Mouse (Mus musculus) forelimb bud, embryonic 11.5 days (tissue): ENCODE measurements around the gene Scgb1a1.
"Not testable (repeated sequence)": the region's sequence is repeated elsewhere in the genome, so short reads cannot be mapped to it uniquely, and the experiment has no call there.

Experiments used
- DNase-seq: peaks from one replicate; pipeline ENCODE4 v3.0.0-alpha.2; 2012; ENCODE audit warnings: low read depth, low spot score

Scgb1a1 gene

GRCm38 (mm10) chr19:9067292-9067691 is 20.5 kb downstream of the Scgb1a1 start:
- DNase-seq: no peak

DNA sequence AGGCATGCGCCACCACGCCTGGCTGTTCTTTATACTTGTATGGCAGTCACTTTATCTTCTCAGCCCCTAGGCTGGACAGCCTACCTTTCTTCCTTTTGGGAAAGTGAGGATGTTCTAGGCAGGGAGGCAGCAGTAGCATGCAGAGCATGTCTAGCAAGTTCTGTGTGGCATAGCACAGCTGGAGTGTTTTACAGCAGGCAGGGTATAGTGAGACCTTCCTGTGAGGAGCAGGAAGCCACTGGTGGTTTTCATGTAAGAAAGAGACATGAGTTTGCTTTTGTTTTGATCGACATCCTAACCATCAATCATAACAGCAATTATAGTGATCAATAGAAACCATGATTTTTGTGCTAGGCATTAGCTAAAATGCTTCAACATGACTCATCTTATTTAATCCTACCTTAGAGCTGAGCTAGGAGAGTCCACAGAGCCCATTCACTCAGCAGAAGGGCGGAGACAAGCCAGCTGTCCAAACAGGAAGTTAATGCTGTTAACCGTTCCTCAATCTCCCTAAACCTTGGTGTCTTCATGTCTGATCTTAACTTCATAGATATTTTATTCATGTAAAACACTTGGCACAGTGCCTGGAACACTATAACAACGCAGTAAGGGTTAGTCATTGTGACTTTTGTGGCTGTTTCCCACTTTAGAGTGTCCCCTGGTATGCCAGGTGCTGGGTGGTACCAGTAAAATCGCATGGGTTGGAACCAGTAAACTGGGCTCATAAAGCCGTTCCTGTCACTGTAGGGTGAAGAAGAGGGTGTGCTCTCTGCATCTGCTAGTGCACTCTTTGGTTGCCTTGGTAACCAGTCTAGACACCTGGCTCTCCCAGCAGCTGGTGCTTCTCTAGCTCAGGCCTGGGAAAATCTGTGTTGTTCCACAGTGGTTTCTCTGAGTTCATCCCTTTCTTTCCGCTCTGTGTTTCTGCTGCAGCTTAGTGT is 21.9 kb downstream of the Scgb1a1 start:
- peak; percentile 52 for DNase-seq

GRCm38 (mm10) chr19:9063831-9064230 is 23.9 kb downstream of the Scgb1a1 start:
- no peak for DNase-seq

DNA sequence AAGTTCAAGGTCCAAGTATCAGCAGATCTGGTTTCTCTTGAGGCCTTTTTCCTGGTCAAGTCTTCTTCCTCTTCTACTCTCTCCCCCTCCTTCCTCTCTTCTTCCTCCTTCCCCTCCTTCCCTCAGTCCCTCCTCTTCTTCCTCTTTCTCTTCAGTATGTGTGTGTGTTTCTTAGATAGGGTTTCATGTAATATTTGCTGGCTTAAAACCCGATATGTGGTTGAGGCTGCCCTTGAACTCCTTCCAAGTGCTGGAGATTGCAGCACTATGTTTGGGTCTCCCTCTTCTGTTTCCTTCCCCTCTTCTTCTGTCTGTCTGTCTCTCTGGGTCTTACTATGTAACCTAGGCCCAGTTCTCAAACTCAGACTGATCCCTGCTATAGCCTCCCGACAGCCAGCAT is 24.9 kb downstream of the Scgb1a1 start:
- no peak for DNase-seq

DNA sequence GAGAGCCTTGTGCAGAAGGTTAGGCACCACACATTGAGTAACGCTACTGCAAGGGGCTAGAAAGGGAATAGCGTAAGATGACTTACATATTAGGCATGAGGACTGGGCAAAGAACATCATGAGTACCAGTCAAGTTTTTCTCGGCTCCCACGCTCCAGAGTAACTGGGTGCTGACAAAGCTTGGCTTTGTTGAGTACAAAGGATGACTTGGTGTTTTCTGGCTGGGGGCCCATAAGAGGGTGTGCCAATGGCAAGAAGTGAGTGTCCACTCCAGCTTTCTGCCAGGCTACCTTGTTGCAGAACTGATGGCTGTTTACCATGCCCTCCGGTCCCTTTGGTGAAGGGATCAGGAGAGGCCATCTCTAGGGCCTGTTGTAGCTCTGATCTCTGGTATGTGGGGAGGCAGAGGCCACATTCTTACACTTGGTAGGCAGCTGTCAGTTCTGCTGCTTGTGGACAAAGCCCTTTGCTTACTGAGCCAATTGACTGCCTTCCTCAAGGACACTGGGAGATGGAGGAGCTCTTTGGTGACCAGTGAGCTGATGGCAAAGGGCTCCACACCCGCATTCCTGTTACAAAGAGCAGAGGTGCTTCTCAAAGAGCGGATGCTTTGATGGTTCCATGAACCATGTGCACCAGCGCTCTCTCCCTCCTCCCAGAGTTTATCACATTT is 26.4 kb downstream of the Scgb1a1 start:
- no peak for DNase-seq

- no peak for DNase-seq
Observed at GRCm38 (mm10) chr19:9060103-9060502, 27.7 kb downstream of the Scgb1a1 start.

DNA sequence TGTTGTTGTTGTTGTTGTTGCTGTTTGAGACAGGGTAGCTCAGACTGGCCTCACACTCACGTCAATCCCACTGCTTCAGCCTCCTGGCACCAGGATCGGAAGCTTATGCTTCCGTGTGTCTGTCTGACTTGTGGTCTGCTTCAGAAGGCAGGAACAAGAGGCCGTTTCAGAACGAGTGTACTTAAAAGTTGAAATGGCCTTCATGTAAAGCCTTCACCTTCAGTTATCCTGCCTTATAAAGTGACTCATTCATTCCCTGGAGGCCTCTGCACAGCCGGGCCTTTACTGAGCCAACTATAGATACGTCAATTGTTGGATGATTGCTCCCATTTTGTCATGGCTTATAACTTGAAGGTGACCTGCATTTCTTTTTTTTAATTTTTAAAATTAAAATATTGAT is 28.4 kb downstream of the Scgb1a1 start:
- DNase-seq: no peak

- no peak for DNase-seq
Observed at GRCm38 (mm10) chr19:9058944-9059343, 28.8 kb downstream of the Scgb1a1 start.

- DNase-seq: no peak
Observed at GRCm38 (mm10) chr19:9058331-9058884, 29.4 kb downstream of the Scgb1a1 start.

- no peak for DNase-seq
Observed at GRCm38 (mm10) chr19:9057679-9058078, 30.1 kb downstream of the Scgb1a1 start.

- no peak for DNase-seq
Observed at GRCm38 (mm10) chr19:9055703-9056355, 31.9 kb downstream of the Scgb1a1 start.

GRCm38 (mm10) chr19:9055153-9055552 is 32.6 kb downstream of the Scgb1a1 start:
- DNase-seq: no peak

DNA sequence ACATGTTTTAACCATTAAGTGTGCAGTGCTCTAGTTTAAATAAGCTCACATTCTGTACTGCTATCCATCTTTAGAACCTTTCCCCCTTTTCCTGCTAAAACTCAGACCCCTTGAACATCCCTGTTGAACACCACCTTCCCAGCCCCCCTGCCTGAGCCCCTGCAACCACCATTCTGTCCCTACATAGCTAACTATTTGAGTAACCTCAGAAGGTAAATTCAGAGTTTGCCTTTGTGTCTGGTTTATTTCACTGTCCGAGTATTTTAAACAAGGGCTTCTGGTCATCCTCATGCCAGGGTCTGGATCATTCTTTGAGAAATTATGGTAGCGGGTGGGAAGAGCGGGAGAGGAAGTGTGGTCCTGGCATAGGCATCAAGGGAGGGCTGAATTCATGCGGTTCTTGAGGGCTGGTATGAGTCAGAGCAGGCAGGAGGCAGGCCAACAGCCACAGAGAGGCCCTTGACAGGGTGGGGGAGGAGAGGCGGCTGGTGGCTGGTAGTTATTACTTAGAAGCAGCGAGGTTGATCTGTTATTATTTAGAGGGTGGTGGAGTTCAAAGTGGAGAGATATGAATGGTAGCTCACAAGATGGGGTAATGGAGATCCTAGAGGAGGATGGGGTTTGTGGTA is 34.8 kb downstream of the Scgb1a1 start:
- DNase-seq: peak; percentile 21

GRCm38 (mm10) chr19:9051985-9052384 is 35.8 kb downstream of the Scgb1a1 start:
- DNase-seq: not testable (repeated sequence)

DNA sequence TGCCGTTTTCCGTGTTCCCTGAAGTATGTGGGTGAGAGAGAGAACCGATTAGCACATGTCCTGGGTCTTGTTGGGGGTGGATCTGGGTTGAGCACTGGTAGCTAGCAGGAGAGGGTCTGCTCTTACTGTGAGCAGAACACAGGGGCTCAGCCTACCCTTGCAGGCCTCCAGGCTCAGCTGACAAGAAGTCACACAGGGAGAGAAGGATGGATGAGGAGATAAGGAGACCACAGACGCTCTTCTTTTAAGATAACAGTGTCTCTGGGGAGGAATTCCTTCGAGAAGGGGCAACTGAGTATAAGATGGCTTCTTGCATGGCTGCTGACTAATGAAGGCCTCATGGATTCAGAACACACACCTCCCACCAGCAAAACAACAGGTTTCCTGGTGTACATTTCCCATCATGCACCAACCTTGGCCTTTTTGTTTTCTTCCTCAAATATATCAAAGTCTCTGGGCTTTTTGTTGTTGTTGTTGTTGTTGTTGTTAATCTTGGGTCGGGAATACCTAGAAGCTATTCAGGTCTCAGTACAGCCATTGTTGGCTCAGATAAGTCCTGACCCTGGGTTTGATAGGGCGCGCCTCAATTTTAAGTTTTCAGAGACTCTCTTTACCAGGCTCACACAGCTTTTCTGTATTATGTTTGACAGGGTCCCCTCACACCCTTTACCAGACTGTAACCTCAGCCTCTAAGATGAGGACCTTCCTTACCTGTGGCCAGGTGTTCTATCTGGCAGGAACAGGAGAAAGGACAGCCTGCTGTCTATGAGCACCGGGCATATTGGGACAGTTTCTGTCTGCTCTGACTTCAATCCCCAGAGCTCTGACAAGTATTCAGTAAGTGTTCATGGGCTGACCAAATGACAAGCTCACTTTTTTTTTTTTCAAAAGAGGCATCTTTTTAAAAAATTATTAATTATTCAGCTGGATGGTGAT is 37.2 kb downstream of the Scgb1a1 start:
- no peak for DNase-seq

DNA sequence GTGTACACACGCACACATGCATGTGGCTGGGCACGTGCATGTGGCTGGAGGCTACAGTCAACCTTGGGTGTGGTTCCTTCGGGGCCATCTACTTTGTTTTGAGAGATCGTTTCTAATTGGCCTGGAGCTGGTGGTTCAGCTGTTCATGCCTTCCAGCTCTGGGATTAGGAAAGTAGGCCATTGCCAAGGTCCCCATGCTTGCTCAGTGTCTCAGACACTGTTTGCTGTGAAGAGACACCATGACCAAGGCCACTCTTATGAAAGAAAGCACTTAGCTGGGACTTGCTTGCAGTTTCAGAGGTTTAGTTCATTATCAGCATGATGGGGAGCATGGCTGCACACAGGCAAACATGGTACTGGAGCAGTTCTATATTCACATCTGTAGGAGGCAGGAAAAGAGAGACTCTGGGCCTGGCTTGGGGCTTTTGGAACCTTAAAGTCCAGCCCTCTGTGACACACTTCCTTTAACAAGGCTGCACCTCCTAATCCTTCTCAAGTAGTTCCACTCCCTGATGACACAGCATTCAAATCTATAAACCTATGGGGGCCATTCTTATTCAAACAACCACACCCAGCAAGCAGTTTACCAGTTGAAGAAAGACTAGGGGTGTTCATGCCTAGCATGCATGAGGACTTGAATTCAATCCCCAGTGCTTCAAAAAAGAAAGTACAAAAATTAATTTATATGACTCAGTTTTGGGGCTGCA is 38.6 kb downstream of the Scgb1a1 start:
- DNase-seq: no peak

- DNase-seq: no peak
Observed at GRCm38 (mm10) chr19:9047946-9048387, 39.8 kb downstream of the Scgb1a1 start.

- no peak for DNase-seq
Observed at GRCm38 (mm10) chr19:9047207-9047945, 40.4 kb downstream of the Scgb1a1 start.

GRCm38 (mm10) chr19:9044291-9044690 is 43.5 kb downstream of the Scgb1a1 start:
- DNase-seq: no peak
